In genomic region chr10:52233969-52234653, GRCm38 (mm10) we compare ENCODE assay signal across 8 mouse cellular contexts. TPM values are rescaled to one million over a fixed set of nuclear protein-coding genes. Genes with fewer than 3 reads are reported as not detected.
DNase-seq lines count a peak whose midpoint lies in the region; ATAC-seq and TF ChIP-seq lines count a peak whose summit lies in the region.

No protein-coding gene starts in this region.

- 0 out of 2 replicates have a peak, but pooled peaks have one; percentile 24 for ATAC-seq in limb, embryonic 14.5 days (ENCODE audit: low FRiP score, low read depth)
- ATAC-seq in midbrain, embryonic 15.5 days (replicated peaks): peak; percentile 65

- peak overlapping the region; percentile 88 for H3K27ac ChIP-seq in gastrocnemius, adult 2 months
- peak overlapping the region; percentile 74 for H3K27ac ChIP-seq in limb, embryonic 14.5 days (replicated peaks; ENCODE audit: low read depth, low read length)
- peak overlapping the region; percentile 75 for H3K27ac ChIP-seq in midbrain, embryonic 15.5 days

- peaks cover 4% of the 10 kb centered on the region; the same call in 1 of the 2 replicates for H3K36me3 ChIP-seq in E14TG2a.4 (ENCODE audit: insufficient read depth, low read length)
- no peaks in the 10 kb centered on the region for H3K36me3 ChIP-seq in limb, embryonic 14.5 days (ENCODE audit: control insufficient read depth, insufficient read depth, low read length)
- no peaks in the 10 kb centered on the region for H3K36me3 ChIP-seq in midbrain, embryonic 15.5 days (replicated peaks)

- TF ChIP-seq CTCF in E14TG2a.4 (conservative IDR thresholded peaks at IDR 0.05; ENCODE audit: low read length): no peak
- no peak for TF ChIP-seq CTCF in gastrocnemius, adult 2 months (IDR thresholded peaks at IDR 0.05)

- peaks cover 64% of the 10 kb centered on the region for H3K4me1 ChIP-seq in E14TG2a.4 (replicated peaks; ENCODE audit: low read depth, low read length)
- H3K4me1 ChIP-seq in limb, embryonic 14.5 days (ENCODE audit: control insufficient read depth, insufficient read depth, low read length): peaks cover 9% of the 10 kb centered on the region
- peaks cover 13% of the 10 kb centered on the region for H3K4me1 ChIP-seq in midbrain, embryonic 15.5 days

- WGBS in limb, embryonic 14.5 days: under 1% methylated on average over 34 of the region's 40 CpGs
- 1% methylated on average over 40 of the region's 40 CpGs for WGBS in midbrain, embryonic 15.5 days

- DNase-seq in 3134 (ENCODE audit: extremely low read depth, insufficient read length, low spot score): peak; percentile 74
- DNase-seq in cerebellum, postnatal 10 days: peak; percentile 61 to 62
- DNase-seq in gastrocnemius, adult 2 months: no peak
- peak; percentile 19 for DNase-seq in induced T-regulatory cell, adult 2 months (ENCODE audit: low read depth)
- DNase-seq in limb, embryonic 14.5 days (ENCODE audit: low spot score): peak; percentile 11
- DNase-seq in urinary bladder, postnatal 10 days (ENCODE audit: low spot score): peak; percentile 14

- no peaks in the 10 kb centered on the region for H3K9me3 ChIP-seq in E14TG2a.4 (ENCODE audit: low read length)
- no peaks in the 10 kb centered on the region for H3K9me3 ChIP-seq in limb, embryonic 14.5 days (ENCODE audit: control insufficient read depth, low read length)
- H3K9me3 ChIP-seq in midbrain, embryonic 15.5 days: no peaks in the 10 kb centered on the region

- intact Hi-C loops in gastrocnemius, adult 2 months (cut with DNase I): loop anchor here (2.0 to 10.0 kb wide), 3 partner anchors 97 to 181 kb away; partner anchors contain the start of genes Gopc and Nus1

- no peak for TF ChIP-seq POLR2A in limb, embryonic 14.5 days (IDR thresholded peaks at IDR 0.05; ENCODE audit: borderline replicate concordance, extremely low read depth, insufficient read depth, insufficient read length)

- peak overlapping the region; percentile 87 for H3K9ac ChIP-seq in limb, embryonic 14.5 days (ENCODE audit: low read depth, low read length, severe bottlenecking)
- H3K9ac ChIP-seq in midbrain, embryonic 15.5 days: peak overlapping the region; percentile 86

- H3K4me3 ChIP-seq in E14TG2a.4 (replicated peaks; ENCODE audit: low read length): peak overlapping the region; percentile 92
- H3K4me3 ChIP-seq in gastrocnemius, adult 2 months: peak overlapping the region; percentile 96
- H3K4me3 ChIP-seq in limb, embryonic 14.5 days (replicated peaks; ENCODE audit: low read length): peak overlapping the region; percentile 83
- H3K4me3 ChIP-seq in midbrain, embryonic 15.5 days: peak overlapping the region; percentile 98

- peak overlapping the region; percentile 78 for H3K4me2 ChIP-seq in limb, embryonic 14.5 days (replicated peaks; ENCODE audit: low read depth, low read length, severe bottlenecking)
- peak overlapping the region; percentile 70 for H3K4me2 ChIP-seq in midbrain, embryonic 15.5 days

- H3K27me3 ChIP-seq in E14TG2a.4 (ENCODE audit: insufficient read depth, low read length): no peaks in the 10 kb centered on the region
- H3K27me3 ChIP-seq in limb, embryonic 14.5 days (ENCODE audit: control insufficient read depth, insufficient read depth, low read length): no peaks in the 10 kb centered on the region
- H3K27me3 ChIP-seq in midbrain, embryonic 15.5 days (replicated peaks): no peaks in the 10 kb centered on the region

RNA-seq across cellular contexts. Expression of gene Dcbld1, which starts 0.7 kb away (rescaled TPM):
- 1 to 10 TPM; 1.3 to 1.8 TPM for total RNA-seq in gastrocnemius, adult 2 months (2021)
- 9.2 and 9.5 TPM in 2 replicates for polyA plus RNA-seq in limb, embryonic 14.5 days (2012; rRNA removed)
- 11.5 and 13.5 TPM in 2 replicates for polyA plus RNA-seq in limb, embryonic 14.5 days (2014; fragmentation: Nextera tagmentation; extraction: Ambion mirVana)
- polyA plus RNA-seq in midbrain, embryonic 15.5 days (2015; fragmentation: Nextera tagmentation; extraction: Ambion mirVana): 16.8 and 17.3 TPM in 2 replicates

RNA-seq across cellular contexts. Expression of gene Ros1, which starts 39.1 kb away (rescaled TPM):
- total RNA-seq in gastrocnemius, adult 2 months (2021): under 1 TPM; 0.08 to 0.11 TPM
- 0.01 TPM in 2 replicates for polyA plus RNA-seq in limb, embryonic 14.5 days (2012; rRNA removed)
- not detected in 2 replicates for polyA plus RNA-seq in limb, embryonic 14.5 days (2014; fragmentation: Nextera tagmentation; extraction: Ambion mirVana)
- polyA plus RNA-seq in midbrain, embryonic 15.5 days (2015; fragmentation: Nextera tagmentation; extraction: Ambion mirVana): not detected in 2 replicates
